Mouse (Mus musculus) testis, adult 2 months (tissue): ENCODE data around the gene Adad1.

Experiments used
- CTCF ChIP-seq: fragments of 200-500 bp; IDR thresholded peaks from 2 replicates; pipeline ENCODE4 v1.5.1; 2012; ENCODE audit warnings: low read depth, mild to moderate bottlenecking, inconsistent platforms, low read length, moderate library complexity; ENCODE audit not compliant: control insufficient read depth, insufficient read depth, insufficient replicate concordance
- POLR2A ChIP-seq: fragments of 200-500 bp; IDR thresholded peaks from 2 replicates; pipeline ENCODE4 v1.6.1; 2012; ENCODE audit warnings: low read depth, mild to moderate bottlenecking, inconsistent platforms, low read length, moderate library complexity; ENCODE audit not compliant: control insufficient read depth

DNA sequence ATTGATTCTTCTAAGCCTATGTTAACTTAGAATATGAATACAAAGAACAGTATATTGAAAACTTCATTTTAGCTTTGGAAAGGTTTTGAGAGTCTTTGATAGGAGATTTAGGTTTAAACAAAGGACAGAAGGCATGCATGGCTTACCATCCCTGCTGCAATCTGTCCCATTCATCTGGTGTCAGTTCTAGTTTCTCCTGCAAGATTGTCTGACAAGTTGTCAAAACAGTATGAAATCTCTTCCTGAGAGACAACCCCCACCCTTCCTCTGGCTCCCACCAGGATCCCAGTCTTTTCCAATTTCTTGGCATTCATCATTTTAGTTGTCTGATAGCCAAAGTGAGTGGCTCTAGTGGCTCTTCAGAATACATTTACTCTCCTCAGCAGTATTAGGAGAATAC is 27.4 kb downstream of the Adad1 start:
- TF ChIP-seq CTCF = no peak
- TF ChIP-seq POLR2A = no peak
